Mouse (Mus musculus) embryonic fibroblast, embryonic 13.5 days (primary cell): ENCODE measurements around the gene Supt3.

Experiments used
- CTCF ChIP-seq: IDR thresholded peaks from 2 replicates; pipeline ENCODE4 v1.5.1; 2011; ENCODE audit warnings: mild to moderate bottlenecking, control low read depth, low read length, moderate library complexity, borderline replicate concordance; ENCODE audit not compliant: insufficient read depth
- POLR2A ChIP-seq: IDR thresholded peaks from 2 replicates; pipeline ENCODE4 v1.6.1; 2011; ENCODE audit warnings: low read depth, mild to moderate bottlenecking, control low read depth, low read length, moderate library complexity

GRCm38 (mm10) chr17:44819816-44820215 is 42.9 kb downstream of the Supt3 start:
- no peak for TF ChIP-seq CTCF
- TF ChIP-seq POLR2A: no peak
